Mouse (Mus musculus) spleen, postnatal 0 days (tissue): ENCODE data around the gene Cdkn1b. TPM values are rescaled to one million over a fixed set of nuclear protein-coding genes. Genes with fewer than 3 reads are reported as not detected.

ENCODE experiments used
- polyA plus RNA-seq: library from polyadenylated mRNA; unstranded; fragments of >200 nt; fragmentation: Nextera tagmentation; extraction: Ambion mirVana; gene quantifications from 2 replicates; pipeline ENCODE4 v1.2.1, GENCODE M21; 2015

Gene Cdkn1b
- polyA plus RNA-seq, result 29.2 and 31.5 TPM in 2 replicates

DNA sequence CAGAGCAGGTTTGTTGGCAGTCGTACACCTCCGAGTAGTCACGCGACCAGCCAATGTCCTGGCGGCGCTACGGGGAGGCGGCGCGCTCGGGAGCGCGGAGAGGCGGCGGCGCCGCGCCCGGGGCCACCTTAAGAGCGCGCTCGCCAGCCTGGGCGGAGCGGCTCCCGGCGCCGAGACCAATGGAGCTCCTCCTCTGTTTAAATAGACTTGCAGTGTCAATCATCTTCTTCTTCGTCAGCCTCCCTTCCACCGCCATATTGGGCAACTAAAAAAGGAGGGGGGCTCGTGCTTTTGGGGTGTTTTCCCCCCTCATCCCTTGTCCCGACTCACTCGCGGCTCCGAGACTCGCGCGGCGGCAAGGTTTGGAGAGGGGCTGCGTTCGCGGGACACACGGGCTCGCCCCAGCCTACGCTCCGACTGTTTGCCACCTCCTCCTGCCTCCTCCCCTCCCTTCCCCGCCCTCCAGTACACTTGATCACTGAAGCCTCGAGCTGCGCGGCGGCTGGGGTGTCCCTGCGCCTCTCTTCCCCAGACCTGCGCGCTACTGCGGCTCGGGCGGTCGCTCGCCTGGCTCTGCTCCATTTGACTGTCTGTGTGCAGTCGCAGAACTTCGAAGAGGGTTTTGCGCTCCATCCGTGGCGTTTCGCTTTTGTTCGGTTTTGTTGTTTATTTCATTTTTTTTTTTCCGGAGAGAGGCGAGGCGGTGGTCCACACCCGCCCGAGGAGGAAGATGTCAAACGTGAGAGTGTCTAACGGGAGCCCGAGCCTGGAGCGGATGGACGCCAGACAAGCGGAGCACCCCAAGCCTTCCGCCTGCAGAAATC, at the start of gene Cdkn1b:
TSS of gene Cdkn1b (plus strand) at position 212 of the 824 bp plus-strand sequence.

DNA sequence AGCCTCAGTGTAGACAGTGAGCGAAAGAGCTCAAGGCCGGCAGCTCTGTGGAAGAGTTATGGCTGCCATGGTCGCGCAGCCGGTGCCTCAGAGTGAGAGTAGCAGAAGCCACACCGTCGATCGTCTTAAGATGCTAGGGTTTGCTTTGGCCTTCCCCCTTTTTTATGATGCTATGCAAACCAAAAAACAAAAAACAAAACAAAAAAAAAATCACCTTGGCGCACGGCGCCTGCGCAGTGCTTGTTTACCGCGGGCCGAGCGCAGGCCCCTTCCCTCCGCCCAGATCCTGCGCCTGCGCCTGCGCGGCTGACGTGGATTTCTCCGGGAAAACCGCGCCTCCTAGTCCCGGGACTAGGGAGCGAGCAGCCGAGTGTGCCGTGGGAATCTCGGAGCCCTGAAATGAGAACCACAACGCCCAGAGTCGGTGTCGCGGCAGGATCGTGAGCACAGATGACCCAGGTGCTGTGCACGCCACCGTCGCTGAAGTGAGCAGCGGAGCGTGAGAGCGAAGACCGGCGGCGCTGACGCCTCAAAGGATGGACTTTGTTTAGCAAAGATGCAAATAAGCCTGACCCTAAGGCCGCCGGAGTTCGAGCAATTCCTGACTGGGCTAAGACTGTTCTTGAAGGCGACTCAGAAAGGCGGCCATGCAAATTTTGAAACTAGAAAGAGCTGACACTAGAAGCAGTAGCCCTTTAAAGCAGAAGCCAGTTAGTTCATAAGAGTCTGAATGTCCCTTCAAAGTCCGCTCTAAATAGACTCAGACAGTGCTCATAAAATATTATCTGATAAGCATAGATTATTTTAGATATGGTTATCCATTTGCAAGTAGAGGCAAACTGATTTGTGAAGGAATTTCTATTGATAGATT, 21.9 kb upstream of the Cdkn1b start, which contains the start of gene Gpr19:
TSS of gene Gpr19 (minus strand) at position 484 of the 871 bp plus-strand sequence.

Other genes starting within 250 kb of the Cdkn1b start
- 4.0 and 4.6 TPM in 2 replicates for gene Dusp16, start 127.8 kb upstream of the Cdkn1b start, polyA plus RNA-seq
- 5.0 and 5.1 TPM in 2 replicates for gene Crebl2, start 90.2 kb upstream of the Cdkn1b start, polyA plus RNA-seq
- gene Gpr19, start 21.8 kb upstream of the Cdkn1b start, polyA plus RNA-seq, result 7.8 and 8.6 TPM in 2 replicates
- gene Apold1, start 61.3 kb downstream of the Cdkn1b start, polyA plus RNA-seq, result 4.4 and 4.6 TPM in 2 replicates
- gene Ddx47, start 91.2 kb downstream of the Cdkn1b start, polyA plus RNA-seq, result 64.8 and 65.5 TPM in 2 replicates
- gene Gprc5a, start 145.2 kb downstream of the Cdkn1b start, polyA plus RNA-seq, result 1.1 and 1.2 TPM in 2 replicates
- 0.22 and 0.24 TPM in 2 replicates for gene Gprc5d, start 197.9 kb downstream of the Cdkn1b start, polyA plus RNA-seq